Mouse (Mus musculus) spleen, adult 10 weeks (tissue): ENCODE data around the gene Gm21117. TPM values are rescaled to one million over a fixed set of nuclear protein-coding genes. Genes with fewer than 3 reads are reported as not detected.

Experiments used
- polyA plus RNA-seq: library from polyadenylated mRNA; stranded (reverse); fragments of 350-450 nt; fragmentation: Illumina TruSeq; extraction: RNeasy Lipid Tissue Mini Kit (QIAGEN cat#74804); gene quantifications from one replicate; pipeline ENCODE4 v1.2.3, GENCODE M21; 2015; ENCODE audit warnings: low replicate concordance; ENCODE audit not compliant: insufficient read depth

Gm21117 gene
- polyA plus RNA-seq = not detected

DNA sequence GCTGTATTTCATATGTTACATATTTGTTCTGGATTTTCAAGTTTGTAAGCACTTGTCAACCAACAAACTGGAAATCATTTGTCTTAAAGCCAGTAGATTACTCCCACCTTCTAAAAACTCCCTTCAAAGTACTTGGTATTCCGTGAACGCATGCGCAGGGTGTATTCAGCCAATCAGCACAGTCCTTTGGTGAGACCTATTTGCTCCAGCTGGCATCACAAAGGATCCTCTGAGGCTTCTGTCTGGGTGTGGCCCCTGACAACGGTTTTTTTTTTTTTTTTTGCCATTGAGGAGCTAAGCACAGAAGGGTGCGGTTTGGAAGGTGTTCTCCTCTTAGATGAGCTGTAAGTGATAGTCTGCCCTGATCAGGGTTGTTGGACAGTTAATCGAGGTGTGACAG, at the start of gene Gm21117:
Gene Gm21117, plus strand, starts transcription at position 301 of the 400 bp plus-strand sequence.

